Mouse (Mus musculus) ES-E14 (cell line): Measurements from ENCODE around the gene Nfkbia. TPM values are rescaled to one million over a fixed set of nuclear protein-coding genes. Genes with fewer than 3 reads are reported as not detected.

ENCODE experiments used
- DNase-seq: peaks from one replicate; pipeline ENCODE4 v3.0.0-alpha.2; 2013; ENCODE audit warnings: low read depth, low spot score
- H3K27ac ChIP-seq: 2 replicates; pipeline ENCODE4 v1.5.1; 2012; ENCODE audit warnings: low read depth, mild to moderate bottlenecking, low read length, moderate library complexity, mixed read lengths; ENCODE audit not compliant: poor library complexity, insufficient read depth, severe bottlenecking
- H3K36me3 ChIP-seq: 2 replicates; pipeline ENCODE4 v1.6.1; 2012; ENCODE audit warnings: mild to moderate bottlenecking, low read length, moderate library complexity, mixed read lengths; ENCODE audit not compliant: control insufficient read depth, poor library complexity, insufficient read depth, severe bottlenecking
- H3K4me1 ChIP-seq, 2 experiments: fragments of 150-350 bp in 1 of 2; sonication (generic) in 1 of 2; 2 replicates each; pipeline ENCODE4 v1.6.1; 2012; ENCODE audit warnings: low read length in 2 of 2, mild to moderate bottlenecking in 1 of 2, mixed read lengths in 1 of 2; ENCODE audit not compliant: control insufficient read depth in 2 of 2, insufficient read depth in 2 of 2, poor library complexity in 1 of 2
- H3K4me3 ChIP-seq, 2 experiments: fragments of 150-350 bp in 1 of 2; sonication (generic) in 1 of 2; 2 replicates each; pipeline ENCODE4 v1.5.1; 2012; ENCODE audit warnings: low read length in 2 of 2, low read depth in 1 of 2, mild to moderate bottlenecking in 1 of 2, mixed read lengths in 1 of 2; ENCODE audit not compliant: insufficient read depth in 1 of 2, poor library complexity in 1 of 2, severe bottlenecking in 1 of 2
- H3K9ac ChIP-seq: 2 replicates; pipeline ENCODE4 v1.6.1; 2012; ENCODE audit warnings: low read depth, mild to moderate bottlenecking, low read length, mixed read lengths; ENCODE audit not compliant: poor library complexity, insufficient read depth, severe bottlenecking
- H3K9me3 ChIP-seq: fragments of 150-350 bp; sonication (generic); 2 replicates; pipeline ENCODE4 v1.6.1; 2012; ENCODE audit warnings: low read depth, mild to moderate bottlenecking, low read length; ENCODE audit not compliant: control insufficient read depth, insufficient read depth
- CHD2 ChIP-seq: IDR thresholded peaks from 2 replicates; pipeline ENCODE4 v1.6.1; 2014; ENCODE audit warnings: mild to moderate bottlenecking, low read depth, low read length, inconsistent platforms
- HCFC1 ChIP-seq: IDR thresholded peaks from 2 replicates; pipeline ENCODE4 v1.6.1; 2012; ENCODE audit warnings: low read length, inconsistent platforms, borderline replicate concordance; ENCODE audit not compliant: insufficient read depth
- MAFK ChIP-seq: IDR thresholded peaks from 2 replicates; pipeline ENCODE4 v1.6.1; 2014; ENCODE audit warnings: mild to moderate bottlenecking, low read depth, low read length, inconsistent platforms; ENCODE audit not compliant: insufficient read depth
- ZC3H11A ChIP-seq: IDR thresholded peaks from 2 replicates; pipeline ENCODE4 v1.6.1; 2012; ENCODE audit warnings: low read depth, mild to moderate bottlenecking, inconsistent platforms, low read length, borderline replicate concordance
- ZNF384 ChIP-seq: IDR thresholded peaks from 2 replicates; pipeline ENCODE4 v1.6.1; 2012; ENCODE audit warnings: low read depth, low read length, inconsistent platforms
- in situ Hi-C, 2 experiments: fragments of 600-800 bp; cut with MboI; formaldehyde crosslinking; loops; one replicate each; pipeline ENCODE4 v1.15.1; 2025; ENCODE audit warnings: low sequenced_read_pairs in 2 of 2, inconsistent platforms in 1 of 2; ENCODE audit not compliant: unreplicated experiment in 2 of 2
- total RNA-seq: library from RNA; depleted of rRNA; stranded (reverse); fragments of 300-350 nt; gene quantifications from 2 replicates; pipeline ENCODE4 v1.2.3, GENCODE M21; 2012

The Nfkbia gene
- total RNA-seq, 1 experiment, result 30.6 TPM

GRCm38 (mm10) chr12:55492941-55493340 lies 494 bp upstream of the Nfkbia start:
- no peaks in the 10 kb centered on the region for H3K9me3 ChIP-seq
- peaks cover 17% of the 10 kb centered on the region for H3K36me3 ChIP-seq
- in situ Hi-C loops, result no loop called here
- peak overlapping the region; percentile 88 to 98 for H3K4me3 ChIP-seq
- peak overlapping the region; percentile 1; the same call in 1 of the 2 replicates for H3K27ac ChIP-seq
- no peak for TF ChIP-seq ZNF384
- H3K9ac ChIP-seq, result peak overlapping the region; percentile 44; the same call in 1 of the 2 replicates
- H3K4me1 ChIP-seq, result peaks cover 8 to 26% of the 10 kb centered on the region in 2 experiments
- DNase-seq, result no peak

- no peak for DNase-seq
- Histone ChIP-seq H3K36me3 (peaks cover 19% of the 10 kb centered on the region), H3K9me3 (no peaks in the 10 kb centered on the region), H3K4me1 (peaks cover 8 to 18% of the 10 kb centered on the region in 2 experiments; a peak in 3 of 4 replicates), H3K27ac (peak overlapping the region; percentile 89; the same call in 1 of the 2 replicates), H3K4me3 (peak overlapping the region; percentile 88 to 98), H3K9ac (peak overlapping the region; percentile 94)
- peak; percentile 43; the same call in 1 of the 2 replicates for TF ChIP-seq HCFC1
- no peak for TF ChIP-seq CHD2
- in situ Hi-C loops, result no loop called here
Observed at GRCm38 (mm10) chr12:55491516-55492183, 797 bp downstream of the Nfkbia start.

GRCm38 (mm10) chr12:55490722-55491449 lies 1.6 kb downstream of the Nfkbia start:
- no peaks in the 10 kb centered on the region for H3K9me3 ChIP-seq
- peak overlapping the region; percentile 94; the same call in 1 of the 2 replicates for H3K9ac ChIP-seq
- peak overlapping the region; percentile 88 to 98 for H3K4me3 ChIP-seq
- H3K4me1 ChIP-seq, result peaks cover 8 to 16% of the 10 kb centered on the region in 2 experiments; a peak in 3 of 4 replicates
- H3K36me3 ChIP-seq, result peaks cover 19% of the 10 kb centered on the region
- TF ChIP-seq MAFK (no peak), CHD2 (no peak), ZNF384 (no peak), ZC3H11A (no peak), HCFC1 (no peak)
- in situ Hi-C loops, result no loop called here
- DNase-seq, result no peak
- H3K27ac ChIP-seq, result no peak overlapping the region

GRCm38 (mm10) chr12:55489986-55490721 lies 2.3 kb downstream of the Nfkbia start:
- 0 out of 4 replicates have a peak overlapping the region, but pooled peaks of 1 of the 2 experiments have one; percentile 1 for H3K4me3 ChIP-seq
- H3K27ac ChIP-seq, result no peak overlapping the region
- H3K4me1 ChIP-seq, result peaks cover 8 to 11% of the 10 kb centered on the region in 2 experiments; a peak in 3 of 4 replicates
- no peak for DNase-seq
- in situ Hi-C loops, result no loop called here
- H3K36me3 ChIP-seq, result peaks cover 19% of the 10 kb centered on the region
- no peaks in the 10 kb centered on the region for H3K9me3 ChIP-seq
- H3K9ac ChIP-seq, result no peak overlapping the region
- 0 out of 2 replicates have a peak, but pooled peaks have one; percentile 6 for TF ChIP-seq ZNF384
- TF ChIP-seq MAFK, result no peak
- TF ChIP-seq ZC3H11A, result no peak
